Mouse (Mus musculus): Measurements from ENCODE around the gene Lrp10.

DNA sequence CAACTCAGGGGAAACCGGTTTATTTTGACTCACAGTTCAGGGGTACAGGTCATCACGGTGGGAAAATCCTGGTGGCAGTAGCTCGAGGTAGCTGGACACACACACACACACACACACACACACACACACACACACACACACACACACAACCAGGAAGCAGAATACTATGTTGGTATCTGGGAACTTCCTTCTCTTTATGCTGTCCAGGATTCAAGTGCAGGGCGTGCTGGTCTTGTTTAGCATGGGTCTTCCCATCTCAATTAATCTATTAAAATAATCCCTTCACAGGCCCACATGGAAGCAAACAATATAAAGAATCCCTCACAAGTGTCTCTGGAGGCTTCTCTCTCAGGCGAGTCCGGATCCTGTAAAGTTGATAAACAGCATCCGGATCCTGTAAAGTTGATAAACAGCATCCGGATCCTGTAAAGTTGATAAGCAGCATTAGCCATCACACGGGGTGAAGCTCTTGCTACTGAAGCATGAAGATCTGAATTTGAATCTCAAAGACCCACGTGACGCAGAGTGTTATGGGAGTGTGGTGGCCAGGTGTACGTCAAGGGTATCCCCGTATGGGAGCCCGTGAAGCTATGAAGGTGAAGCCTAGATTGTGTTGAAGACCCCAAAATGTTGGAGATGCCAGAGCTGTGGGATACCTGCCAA is 5.9 kb upstream of the Lrp10 start:
- TF ChIP-seq CTCF (conservative IDR thresholded peaks at IDR 0.05; ENCODE audit: low read length) = no peak
- no peak for TF ChIP-seq NANOG (IDR thresholded peaks at IDR 0.05; ENCODE audit: borderline replicate concordance, low read length)

All from E14TG2a.4 (cell line).